19 mouse cellular contexts compared by ENCODE assay signal in the genomic region with DNA sequence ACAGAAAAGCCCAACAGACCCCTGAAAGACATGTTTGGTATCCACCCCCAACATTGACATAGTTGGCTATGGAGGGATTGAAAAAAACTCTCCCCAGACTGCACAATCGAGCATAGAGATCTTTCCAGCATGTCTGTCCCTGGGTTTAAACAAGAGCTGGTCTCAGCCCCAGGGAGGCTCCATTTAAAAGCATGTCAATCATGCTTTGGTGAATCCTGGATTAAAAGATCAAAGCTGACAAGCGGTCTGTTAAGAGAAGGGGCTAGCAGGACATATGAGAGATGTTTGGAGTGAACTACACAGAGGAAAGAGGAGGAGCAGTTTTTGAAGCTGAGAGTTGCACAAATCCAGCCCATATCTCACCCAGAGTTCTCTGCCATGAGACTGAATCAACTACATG. TPM values are rescaled to one million over a fixed set of nuclear protein-coding genes. Genes with fewer than 3 reads are reported as not detected.
DNase-seq lines count a peak whose midpoint lies in the region; ATAC-seq lines count a peak whose summit lies in the region.
"Had no signal": no experiment of that assay in that cellular context is flagged by ENCODE, and none has a peak within 500 bp of the region (broad histone marks: within the 10 kb centered on the region; RNA-seq: fewer than 3 reads in every experiment).

No protein-coding gene starts in this region.

- H3K9me3 ChIP-seq in forebrain, embryonic 15.5 days: no peaks in the 10 kb centered on the region
- H3K9me3 ChIP-seq in forebrain, embryonic 11.5 days (ENCODE audit: control insufficient read depth, low read length): peaks cover 3% of the 10 kb centered on the region; the same call in 1 of the 2 replicates
- H3K9me3 ChIP-seq in hindbrain, embryonic 12.5 days (replicated peaks): peaks cover 7% of the 10 kb centered on the region
- no peaks in the 10 kb centered on the region for H3K9me3 ChIP-seq in hindbrain, embryonic 13.5 days
- H3K9me3 ChIP-seq in midbrain, embryonic 13.5 days: peaks cover 11% of the 10 kb centered on the region
- H3K9me3 ChIP-seq: embryonic facial prominence, embryonic 15.5 days; hindbrain, embryonic 15.5 days had no signal

- H3K27ac ChIP-seq in forebrain, embryonic 15.5 days (replicated peaks): peak overlapping the region; percentile 71
- H3K27ac ChIP-seq in forebrain, embryonic 11.5 days (ENCODE audit: low read depth, low read length): no peak overlapping the region
- peak overlapping the region; percentile 18; the same call in 1 of the 2 replicates for H3K27ac ChIP-seq in hindbrain, embryonic 12.5 days
- H3K27ac ChIP-seq in hindbrain, embryonic 13.5 days: no peak overlapping the region; the same call in 1 of the 2 replicates
- peak overlapping the region; percentile 73 for H3K27ac ChIP-seq in midbrain, embryonic 13.5 days
- H3K27ac ChIP-seq: embryonic facial prominence, embryonic 15.5 days; gastrocnemius, adult 2 months; heart, embryonic 13.5 days; hindbrain, embryonic 15.5 days had no signal

- H3K4me1 ChIP-seq in forebrain, embryonic 15.5 days: peaks cover 32% of the 10 kb centered on the region
- H3K4me1 ChIP-seq in forebrain, embryonic 11.5 days (replicated peaks; ENCODE audit: control insufficient read depth, insufficient read depth, low read length): peaks cover 6% of the 10 kb centered on the region; the same call in 1 of the 2 replicates
- peaks cover 18% of the 10 kb centered on the region for H3K4me1 ChIP-seq in hindbrain, embryonic 12.5 days
- peaks cover 30% of the 10 kb centered on the region for H3K4me1 ChIP-seq in hindbrain, embryonic 13.5 days (replicated peaks)
- H3K4me1 ChIP-seq in midbrain, embryonic 13.5 days (replicated peaks): peaks cover 35% of the 10 kb centered on the region
- H3K4me1 ChIP-seq: embryonic facial prominence, embryonic 15.5 days; heart, embryonic 13.5 days had no signal

- ATAC-seq in forebrain, embryonic 15.5 days (replicated peaks): no peak
- no peak for ATAC-seq in forebrain, embryonic 11.5 days (replicated peaks; ENCODE audit: low FRiP score)
- no peak for ATAC-seq in hindbrain, embryonic 12.5 days (ENCODE audit: low FRiP score)
- ATAC-seq in hindbrain, embryonic 13.5 days (ENCODE audit: low FRiP score): no peak
- 0 out of 2 replicates have a peak, but pooled peaks have one; percentile 19 for ATAC-seq in midbrain, embryonic 13.5 days

- no peak for DNase-seq in forebrain, embryonic 11.5 days (ENCODE audit: low spot score)
- DNase-seq in retina, postnatal 1 day: peak; percentile 77
- DNase-seq in thymus, postnatal 14 days: no peak
- DNase-seq: adrenal gland, postnatal 10 days; cerebellum, adult 11 months; cerebellum, adult 8-10 months; cerebellum, postnatal 14 days; embryo, embryonic 11 days; gastrocnemius, adult 2 months; gastrocnemius, postnatal 25 days; heart, postnatal 36 days had no signal

- H3K4me2 ChIP-seq in forebrain, embryonic 15.5 days (replicated peaks): no peak overlapping the region
- no peak overlapping the region for H3K4me2 ChIP-seq in forebrain, embryonic 11.5 days (ENCODE audit: low read depth, low read length, severe bottlenecking)
- no peak overlapping the region for H3K4me2 ChIP-seq in hindbrain, embryonic 12.5 days (replicated peaks)
- no peak overlapping the region for H3K4me2 ChIP-seq in hindbrain, embryonic 13.5 days
- 0 out of 2 replicates have a peak overlapping the region, but pooled peaks have one; percentile 10 for H3K4me2 ChIP-seq in midbrain, embryonic 13.5 days (replicated peaks)
- H3K4me2 ChIP-seq: embryonic facial prominence, embryonic 15.5 days; heart, embryonic 13.5 days; hindbrain, embryonic 15.5 days had no signal

- H3K4me3 ChIP-seq in forebrain, embryonic 15.5 days: no peak overlapping the region
- no peak overlapping the region for H3K4me3 ChIP-seq in forebrain, embryonic 11.5 days (ENCODE audit: low read depth, low read length)
- no peak overlapping the region for H3K4me3 ChIP-seq in hindbrain, embryonic 12.5 days
- no peak overlapping the region for H3K4me3 ChIP-seq in hindbrain, embryonic 13.5 days
- H3K4me3 ChIP-seq in midbrain, embryonic 13.5 days (replicated peaks): no peak overlapping the region
- H3K4me3 ChIP-seq: embryonic facial prominence, embryonic 15.5 days; erythroblast, embryonic 14.5 days; gastrocnemius, adult 2 months; heart, embryonic 13.5 days; hindbrain, embryonic 15.5 days had no signal

- H3K9ac ChIP-seq in forebrain, embryonic 15.5 days (replicated peaks): no peak overlapping the region
- H3K9ac ChIP-seq in forebrain, embryonic 11.5 days (ENCODE audit: low read length): no peak overlapping the region
- H3K9ac ChIP-seq in hindbrain, embryonic 12.5 days: no peak overlapping the region
- no peak overlapping the region for H3K9ac ChIP-seq in hindbrain, embryonic 13.5 days
- no peak overlapping the region for H3K9ac ChIP-seq in midbrain, embryonic 13.5 days (replicated peaks)
- H3K9ac ChIP-seq: embryonic facial prominence, embryonic 15.5 days; heart, embryonic 13.5 days; hindbrain, embryonic 15.5 days had no signal

- no peaks in the 10 kb centered on the region for H3K36me3 ChIP-seq in forebrain, embryonic 15.5 days
- H3K36me3 ChIP-seq in forebrain, embryonic 11.5 days (ENCODE audit: control insufficient read depth, insufficient read depth, low read length): no peaks in the 10 kb centered on the region
- peaks cover 18% of the 10 kb centered on the region for H3K36me3 ChIP-seq in hindbrain, embryonic 12.5 days
- H3K36me3 ChIP-seq in hindbrain, embryonic 13.5 days: peaks cover 23% of the 10 kb centered on the region
- peaks cover 28% of the 10 kb centered on the region for H3K36me3 ChIP-seq in midbrain, embryonic 13.5 days
- H3K36me3 ChIP-seq: embryonic facial prominence, embryonic 15.5 days; heart, embryonic 13.5 days; hindbrain, embryonic 15.5 days had no signal

- WGBS in forebrain, embryonic 15.5 days: 11% methylated on average over 2 of the region's 2 CpGs
- 19% methylated on average over 2 of the region's 2 CpGs for WGBS in forebrain, embryonic 11.5 days
- 33% methylated on average over 2 of the region's 2 CpGs for WGBS in hindbrain, embryonic 12.5 days
- 36% methylated on average over 2 of the region's 2 CpGs for WGBS in hindbrain, embryonic 13.5 days
- 2% methylated on average over 2 of the region's 2 CpGs for WGBS in midbrain, embryonic 13.5 days

- H3K27me3 ChIP-seq in forebrain, embryonic 15.5 days: no peaks in the 10 kb centered on the region
- no peaks in the 10 kb centered on the region for H3K27me3 ChIP-seq in forebrain, embryonic 11.5 days (ENCODE audit: control insufficient read depth, insufficient read depth, low read length)
- no peaks in the 10 kb centered on the region for H3K27me3 ChIP-seq in hindbrain, embryonic 12.5 days
- H3K27me3 ChIP-seq in hindbrain, embryonic 13.5 days: no peaks in the 10 kb centered on the region
- no peaks in the 10 kb centered on the region for H3K27me3 ChIP-seq in midbrain, embryonic 13.5 days
- H3K27me3 ChIP-seq: embryonic facial prominence, embryonic 15.5 days; heart, embryonic 13.5 days; hindbrain, embryonic 15.5 days had no signal

RNA-seq across cellular contexts. Expression of a gene that starts 38.5 kb away (rescaled TPM):
- 32.7 and 34.4 TPM in 2 replicates for polyA plus RNA-seq in forebrain, embryonic 15.5 days (2015; fragmentation: Nextera tagmentation; extraction: Ambion mirVana)
- 19.2 and 19.5 TPM in 2 replicates for polyA plus RNA-seq in forebrain, embryonic 11.5 days (2014; fragmentation: Nextera tagmentation; extraction: Ambion mirVana)
- polyA plus RNA-seq in hindbrain, embryonic 12.5 days (2016; fragmentation: Nextera tagmentation; extraction: Ambion mirVana): 20.7 and 20.9 TPM in 2 replicates
- 21.8 and 23.6 TPM in 2 replicates for polyA plus RNA-seq in hindbrain, embryonic 13.5 days (2015; fragmentation: Nextera tagmentation; extraction: Ambion mirVana)
- 21.7 and 22.5 TPM in 2 replicates for polyA plus RNA-seq in midbrain, embryonic 13.5 days (2015; fragmentation: Nextera tagmentation; extraction: Ambion mirVana)
- polyA plus RNA-seq: erythroblast, embryonic 14.5 days had no signal

Comparison
In these comparisons a context has a peak if more than half of its experiments do, and no peak if none do; other contexts are left out.
1. H3K27ac ChIP-seq: peak in forebrain, embryonic 15.5 days (single experiment), hindbrain, embryonic 12.5 days (single experiment) and midbrain, embryonic 13.5 days (single experiment); none in forebrain, embryonic 11.5 days (single experiment) and hindbrain, embryonic 13.5 days (single experiment).